Mouse (Mus musculus) lung, postnatal 14 days (tissue): ENCODE results near the gene Fbxw2.
"Not testable (repeated sequence)": the region's sequence is repeated elsewhere in the genome, so short reads cannot be mapped to it uniquely, and the experiment has no call there.

Source experiments
- DNase-seq: peaks from one replicate; pipeline ENCODE4 v3.0.0; 2021

Fbxw2 gene

GRCm38 (mm10) chr2:34772252-34773235 lies 53.6 kb downstream of the Fbxw2 start:
- DNase-seq = no peak

- peak; percentile 98 for DNase-seq
These were observed 54.5 kb downstream of the Fbxw2 start, which contains the start of gene Hspa5 for GRCm38 (mm10) chr2:34771368-34772226. Hspa5 (plus strand) TSS chr2:34771970.

- no peak for DNase-seq
These were observed 55.2 kb downstream of the Fbxw2 start for GRCm38 (mm10) chr2:34770951-34771350.

GRCm38 (mm10) chr2:34770049-34770448 lies 56.1 kb downstream of the Fbxw2 start:
- no peak for DNase-seq

- no peak for DNase-seq
These were observed 61.3 kb downstream of the Fbxw2 start for GRCm38 (mm10) chr2:34764801-34765200.

GRCm38 (mm10) chr2:34762872-34763271 lies 63.2 kb downstream of the Fbxw2 start:
- DNase-seq = no peak

GRCm38 (mm10) chr2:34762174-34762573 lies 63.9 kb downstream of the Fbxw2 start:
- DNase-seq = no peak

- DNase-seq = not testable (repeated sequence)
These were observed 64.8 kb downstream of the Fbxw2 start for GRCm38 (mm10) chr2:34761272-34761671.

GRCm38 (mm10) chr2:34757341-34757740 lies 68.8 kb downstream of the Fbxw2 start:
- DNase-seq = no peak

- peak; percentile 20 for DNase-seq
These were observed 71.4 kb downstream of the Fbxw2 start, which contains the start of gene Gapvd1 for GRCm38 (mm10) chr2:34754551-34755358. Gapvd1 (minus strand) TSS chr2:34755232.
